Mouse (Mus musculus) heart, embryonic 15.5 days (tissue): ENCODE data around the gene Olfr1380. TPM values are rescaled to one million over a fixed set of nuclear protein-coding genes. Genes with fewer than 3 reads are reported as not detected.
"Not testable (repeated sequence)": the region's sequence is repeated elsewhere in the genome, so short reads cannot be mapped to it uniquely, and the experiment has no call there.

Experiments used
- ATAC-seq: fragments of 200-750 bp; cut with Nextera tagmentation; replicated peaks from 2 replicates; pipeline ENCODE4 v1.8.0; 2017; ENCODE audit warnings: low read depth, moderate TSS enrichment; ENCODE audit not compliant: insufficient number of reproducible peaks, insufficient read depth, low FRiP score
- H3K27ac ChIP-seq: fragments of 300-500 bp; sonication (generic); 2 replicates; pipeline ENCODE4 v1.5.1; 2015; ENCODE audit warnings: mild to moderate bottlenecking, inconsistent platforms
- H3K27me3 ChIP-seq: fragments of 300-500 bp; sonication (generic); 2 replicates; pipeline ENCODE4 v1.6.1; 2015; ENCODE audit warnings: inconsistent platforms
- H3K36me3 ChIP-seq: fragments of 300-500 bp; sonication (generic); 2 replicates; pipeline ENCODE4 v1.6.1; 2015; ENCODE audit warnings: mild to moderate bottlenecking, inconsistent platforms
- H3K4me1 ChIP-seq: fragments of 300-500 bp; sonication (generic); replicated peaks from 2 replicates; pipeline ENCODE4 v1.6.1; 2015; ENCODE audit warnings: inconsistent platforms
- H3K4me2 ChIP-seq: fragments of 300-500 bp; sonication (generic); 2 replicates; pipeline ENCODE4 v1.6.1; 2015; ENCODE audit warnings: inconsistent platforms, mild to moderate bottlenecking, moderate library complexity
- H3K4me3 ChIP-seq: fragments of 300-500 bp; sonication (generic); 2 replicates; pipeline ENCODE4 v1.5.1; 2015; ENCODE audit warnings: mild to moderate bottlenecking, inconsistent platforms
- H3K9ac ChIP-seq: fragments of 300-500 bp; sonication (generic); 2 replicates; pipeline ENCODE4 v1.6.1; 2015; ENCODE audit warnings: mild to moderate bottlenecking, inconsistent platforms
- H3K9me3 ChIP-seq: fragments of 300-500 bp; sonication (generic); replicated peaks from 2 replicates; pipeline ENCODE4 v1.6.1; 2016; ENCODE audit warnings: inconsistent platforms
- WGBS: fragments of 180-500 bp; shearing (Covaris S2); methylation state at CpG from one replicate; pipeline ENCODE4 v1.1.7; 2015; ENCODE audit warnings: mixed read lengths; 5-methylcytosine and 5-hydroxymethylcytosine counted together
- polyA plus RNA-seq: library from polyadenylated mRNA; unstranded; fragments of >200 nt; fragmentation: Nextera tagmentation; extraction: Ambion mirVana; gene quantifications from 2 replicates; pipeline ENCODE4 v1.2.1, GENCODE M21; 2015

Gene Olfr1380
- not detected in 2 replicates for polyA plus RNA-seq

DNA sequence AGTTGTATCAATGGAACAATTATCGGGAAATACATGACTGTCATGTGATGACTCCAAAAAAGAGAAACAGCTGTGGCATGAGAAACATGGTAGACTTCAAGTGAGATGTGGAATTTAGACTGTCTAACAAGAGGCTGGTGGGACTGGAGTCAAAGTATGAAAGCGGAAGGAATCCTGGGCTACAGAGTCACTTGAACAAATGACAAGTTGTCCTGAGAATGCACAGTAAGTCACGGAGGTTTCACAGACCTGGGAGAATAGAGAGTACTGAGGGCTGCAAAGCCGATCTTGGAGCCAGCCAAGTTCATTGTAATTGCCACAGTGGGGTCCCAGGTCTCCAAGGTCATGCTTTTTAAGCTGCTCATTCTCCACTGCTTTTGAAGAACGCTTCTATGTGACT, at the start of gene Olfr1380:
TSS of gene Olfr1380 (plus strand) at position 301 of the 400 bp plus-strand sequence.
- WGBS, result 65% methylated on average over 5 of the region's 5 CpGs
- H3K9me3 ChIP-seq, H3K4me2 ChIP-seq, H3K9ac ChIP-seq, H3K27me3 ChIP-seq, ATAC-seq, H3K4me1 ChIP-seq, H3K27ac ChIP-seq, H3K4me3 ChIP-seq, H3K36me3 ChIP-seq: not testable (repeated sequence)

DNA sequence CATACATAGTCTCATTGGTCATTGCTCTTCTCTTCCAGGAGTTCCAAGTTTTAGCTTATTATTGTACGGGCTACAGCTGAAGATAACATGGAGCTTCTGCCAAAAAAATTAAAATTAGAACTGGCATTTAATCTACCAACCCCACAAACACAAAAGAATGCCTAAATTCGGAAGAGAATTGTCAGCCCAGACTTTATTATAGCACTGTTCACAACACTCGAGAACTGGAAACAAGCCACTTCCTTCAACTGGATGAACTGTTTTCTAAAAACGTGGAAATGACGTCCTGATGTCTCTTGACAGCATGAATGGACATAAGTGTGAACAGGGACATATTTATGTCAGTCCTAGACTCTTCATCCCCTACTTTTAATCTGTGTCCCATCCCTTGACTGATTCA, 38.6 kb upstream of the Olfr1380 start:
- Histone ChIP-seq H3K36me3 (no peaks in the 10 kb centered on the region), H3K4me3 (no peak overlapping the region), H3K4me1 (no peaks in the 10 kb centered on the region), H3K9ac (no peak overlapping the region), H3K4me2 (no peak overlapping the region), H3K27me3 (no peaks in the 10 kb centered on the region), H3K27ac (no peak overlapping the region), H3K9me3 (no peaks in the 10 kb centered on the region)
- no peak for ATAC-seq
- 57% methylated on average over 5 of the region's 5 CpGs for WGBS

DNA sequence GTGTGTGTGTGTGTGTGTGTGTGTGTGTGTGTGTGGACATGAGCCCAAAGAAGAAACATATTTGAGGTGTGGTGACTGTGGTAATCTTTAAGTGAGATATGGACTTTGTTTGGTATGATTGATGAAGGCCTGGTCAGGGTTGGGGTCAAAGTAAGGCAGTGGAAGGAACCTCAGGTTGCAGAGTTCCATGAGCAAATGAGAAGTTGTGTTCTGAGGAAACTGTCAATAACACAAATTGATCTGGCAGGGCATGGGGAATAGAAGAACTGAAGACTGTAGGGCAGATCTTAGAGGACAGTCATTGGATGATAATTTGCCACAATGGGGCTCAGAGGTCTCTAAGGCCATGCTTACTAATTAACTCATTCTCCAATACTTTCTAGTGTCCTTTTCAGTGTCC, 37.3 kb upstream of the Olfr1380 start, which contains the start of gene Olfr1383:
TSS of gene Olfr1383 (plus strand) at position 301 of the 400 bp plus-strand sequence.
- no peaks in the 10 kb centered on the region for H3K9me3 ChIP-seq
- H3K4me3 ChIP-seq, result no peak within 1 kb of the TSS
- no peak within 1 kb of the TSS for H3K9ac ChIP-seq
- H3K27ac ChIP-seq, result no peak within 1 kb of the TSS
- ATAC-seq, result no peak
- H3K27me3 ChIP-seq, result no peaks in the 10 kb centered on the region
- H3K36me3 ChIP-seq, result no peaks in the 10 kb centered on the region
- no peaks in the 10 kb centered on the region for H3K4me1 ChIP-seq
- no peak within 1 kb of the TSS for H3K4me2 ChIP-seq

DNA sequence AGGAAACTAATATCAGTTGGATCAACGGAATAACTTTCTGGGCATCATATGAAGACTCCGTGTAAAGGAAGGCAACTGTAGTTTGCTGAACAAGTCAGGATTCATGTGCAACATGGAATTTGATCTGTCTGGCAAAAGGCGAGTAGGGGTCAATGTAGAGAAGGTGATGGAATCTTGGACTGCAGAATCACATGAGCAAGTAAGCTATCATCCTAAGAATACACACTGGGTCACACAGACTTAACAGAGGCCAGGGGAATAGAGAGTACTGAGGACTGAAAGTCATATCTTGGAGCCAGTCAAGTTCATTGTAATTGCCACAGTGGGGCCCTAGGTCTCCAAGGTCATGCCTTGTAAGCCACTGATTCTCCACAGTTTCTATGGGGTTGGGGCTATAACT, 28.7 kb upstream of the Olfr1380 start, which contains the start of gene Olfr1382:
TSS of gene Olfr1382 (plus strand) at position 301 of the 400 bp plus-strand sequence.
- no peak within 1 kb of the TSS for H3K9ac ChIP-seq
- no peak for ATAC-seq
- 75% methylated on average over 3 of the region's 3 CpGs for WGBS

DNA sequence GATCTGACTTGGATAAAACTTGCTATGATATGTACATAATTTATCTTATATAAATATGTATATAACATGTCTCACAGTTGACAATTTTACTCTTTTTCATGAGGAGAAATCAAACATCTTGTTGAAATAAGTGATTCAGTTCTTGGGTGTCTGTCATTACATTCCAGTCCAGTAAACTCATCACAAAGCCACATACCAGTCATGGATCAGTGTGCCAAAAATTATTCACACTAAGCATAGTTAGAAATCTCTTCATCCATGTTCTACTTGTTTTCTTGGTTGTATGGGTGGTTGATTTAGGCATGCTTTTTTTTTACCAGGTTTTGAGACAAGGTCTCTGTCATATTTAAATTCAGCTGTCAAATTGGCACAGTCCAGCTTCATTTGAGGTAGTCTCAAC, 23.9 kb upstream of the Olfr1380 start:
- H3K4me1 ChIP-seq, result no peaks in the 10 kb centered on the region

More for the DNA sequence above, 28.7 kb upstream of the Olfr1380 start, which contains the start of gene Olfr1382:
- Histone ChIP-seq H3K4me2 (no peak within 1 kb of the TSS), H3K27ac (no peak within 1 kb of the TSS), H3K4me3 (no peak within 1 kb of the TSS), H3K9me3 (no peaks in the 10 kb centered on the region), H3K4me1 (no peaks in the 10 kb centered on the region), H3K36me3 (no peaks in the 10 kb centered on the region), H3K27me3 (no peaks in the 10 kb centered on the region)

DNA sequence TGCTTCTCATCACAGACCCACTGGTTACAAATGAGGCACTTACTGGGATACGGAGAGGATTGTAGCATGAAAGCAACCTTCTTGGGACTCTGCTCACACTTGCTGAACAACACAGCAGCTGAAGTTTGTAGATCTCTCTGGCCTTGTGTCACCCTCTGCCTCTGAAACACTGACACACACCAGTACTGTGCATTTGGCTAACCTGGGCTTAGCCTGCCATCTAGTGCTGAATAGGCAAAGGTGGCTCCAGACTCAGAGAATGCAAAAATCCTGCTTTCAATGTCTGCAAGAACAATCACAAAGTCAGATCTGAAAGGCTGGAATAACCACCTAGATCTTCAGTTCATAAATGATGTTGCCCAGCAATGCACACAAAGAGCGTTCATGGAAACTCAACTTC, 20.0 kb upstream of the Olfr1380 start:
- WGBS, result 84% methylated on average over 2 of the region's 2 CpGs
- not testable (repeated sequence) for H3K9ac ChIP-seq, H3K4me3 ChIP-seq, H3K9me3 ChIP-seq, H3K27ac ChIP-seq, H3K4me2 ChIP-seq, H3K27me3 ChIP-seq, ATAC-seq, H3K36me3 ChIP-seq, H3K4me1 ChIP-seq

More for the DNA sequence above, 23.9 kb upstream of the Olfr1380 start:
- Histone ChIP-seq H3K27me3 (no peaks in the 10 kb centered on the region), H3K36me3 (no peaks in the 10 kb centered on the region), H3K27ac (no peak overlapping the region), H3K9me3 (no peaks in the 10 kb centered on the region), H3K9ac (no peak overlapping the region), H3K4me2 (no peak overlapping the region), H3K4me3 (no peak overlapping the region)
- ATAC-seq, result no peak

DNA sequence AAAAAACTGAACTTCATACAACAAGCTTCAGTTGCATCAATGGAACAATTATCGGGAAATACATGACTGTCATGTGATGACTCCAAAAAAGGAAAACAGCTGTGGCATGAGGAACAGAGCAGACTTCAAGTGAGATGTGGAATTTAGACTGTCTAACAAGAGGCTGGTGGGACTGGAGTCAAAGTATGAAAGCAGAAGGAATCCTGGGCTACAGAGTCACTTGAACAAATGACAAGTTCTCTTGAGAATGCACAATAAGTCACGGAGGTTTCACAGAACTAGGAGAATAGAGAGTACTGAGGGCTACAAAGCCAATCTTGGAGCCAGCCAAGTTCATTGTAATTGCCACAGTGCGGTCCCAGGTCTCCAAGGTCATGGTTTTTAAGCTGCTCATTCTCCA, 13.5 kb upstream of the Olfr1380 start, which contains the start of gene Olfr1381:
TSS of gene Olfr1381 (plus strand) at position 301 of the 400 bp plus-strand sequence.
- H3K4me1 ChIP-seq, ATAC-seq, H3K4me3 ChIP-seq, H3K27ac ChIP-seq, H3K9ac ChIP-seq, H3K4me2 ChIP-seq, H3K9me3 ChIP-seq, H3K27me3 ChIP-seq, H3K36me3 ChIP-seq: not testable (repeated sequence)
- WGBS, result 71% methylated on average over 3 of the region's 3 CpGs

DNA sequence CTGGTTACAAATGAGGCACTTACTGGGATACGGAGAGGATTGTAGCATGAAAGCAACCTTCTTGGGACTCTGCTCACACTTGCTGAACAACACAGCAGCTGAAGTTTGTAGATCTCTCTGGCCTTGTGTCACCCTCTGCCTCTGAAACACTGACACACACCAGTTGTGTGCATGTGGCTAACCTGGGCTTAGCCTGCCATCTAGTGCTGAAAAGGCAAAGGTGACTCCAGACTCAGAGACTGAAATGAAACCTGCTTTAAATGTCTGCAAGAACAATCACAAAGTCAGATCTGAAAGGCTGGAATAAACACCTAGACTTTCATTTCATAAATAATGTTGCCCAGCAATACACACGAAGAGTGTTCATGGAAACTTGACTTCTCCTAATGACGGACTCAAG, 2.6 kb upstream of the Olfr1380 start:
- H3K4me2 ChIP-seq, H3K9me3 ChIP-seq, H3K9ac ChIP-seq, H3K27ac ChIP-seq, H3K27me3 ChIP-seq, ATAC-seq, H3K36me3 ChIP-seq, H3K4me1 ChIP-seq, H3K4me3 ChIP-seq: not testable (repeated sequence)
- WGBS, result 69% methylated on average over 3 of the region's 3 CpGs

DNA sequence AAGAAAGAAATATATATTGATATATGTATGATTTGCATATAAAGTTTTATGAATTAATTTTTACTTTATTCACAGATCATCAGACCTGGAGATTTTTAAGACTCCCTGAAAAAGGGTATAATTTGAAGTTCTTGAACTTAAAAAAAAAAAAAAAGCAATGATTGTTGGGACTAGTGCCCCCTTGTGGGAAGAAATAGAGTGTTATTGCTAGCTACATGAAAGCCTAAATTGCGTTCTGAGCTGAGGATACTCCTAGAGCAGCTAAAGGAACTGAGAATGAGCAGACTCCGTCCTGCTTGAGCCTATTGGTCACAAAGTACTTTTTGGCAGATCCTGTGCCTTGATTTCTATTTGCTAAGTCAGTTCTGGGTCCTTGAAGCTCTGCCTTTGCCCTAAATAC, 18.4 kb downstream of the Olfr1380 start:
- H3K9me3 ChIP-seq, H3K4me3 ChIP-seq, H3K36me3 ChIP-seq, H3K4me1 ChIP-seq, ATAC-seq, H3K27me3 ChIP-seq, H3K4me2 ChIP-seq, H3K27ac ChIP-seq, H3K9ac ChIP-seq: not testable (repeated sequence)
- WGBS, result 35% methylated on average over 2 of the region's 2 CpGs

DNA sequence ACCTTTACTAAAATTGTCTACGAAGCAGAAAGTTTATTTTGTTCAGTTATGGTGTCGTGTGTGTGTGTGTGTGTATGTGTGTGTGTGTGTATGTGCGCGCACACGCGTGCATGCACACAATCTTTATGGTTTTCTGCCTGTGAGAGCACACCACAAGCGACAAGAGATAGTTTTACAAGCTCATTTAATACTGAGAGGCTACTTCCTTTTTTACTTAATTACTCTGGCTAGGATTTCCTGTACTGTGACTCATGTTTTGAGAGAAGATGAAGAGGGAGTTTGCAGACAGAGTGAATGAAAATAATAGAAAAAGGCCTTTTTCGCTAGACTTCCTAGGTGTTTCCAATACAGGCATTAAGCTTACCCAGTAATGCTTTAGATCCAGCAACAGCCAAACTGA, 23.8 kb downstream of the Olfr1380 start:
- not testable (repeated sequence) for H3K4me1 ChIP-seq, H3K4me3 ChIP-seq, H3K27me3 ChIP-seq, H3K9ac ChIP-seq, ATAC-seq, H3K9me3 ChIP-seq, H3K36me3 ChIP-seq, H3K27ac ChIP-seq, H3K4me2 ChIP-seq
- 76% methylated on average over 8 of the region's 8 CpGs for WGBS

DNA sequence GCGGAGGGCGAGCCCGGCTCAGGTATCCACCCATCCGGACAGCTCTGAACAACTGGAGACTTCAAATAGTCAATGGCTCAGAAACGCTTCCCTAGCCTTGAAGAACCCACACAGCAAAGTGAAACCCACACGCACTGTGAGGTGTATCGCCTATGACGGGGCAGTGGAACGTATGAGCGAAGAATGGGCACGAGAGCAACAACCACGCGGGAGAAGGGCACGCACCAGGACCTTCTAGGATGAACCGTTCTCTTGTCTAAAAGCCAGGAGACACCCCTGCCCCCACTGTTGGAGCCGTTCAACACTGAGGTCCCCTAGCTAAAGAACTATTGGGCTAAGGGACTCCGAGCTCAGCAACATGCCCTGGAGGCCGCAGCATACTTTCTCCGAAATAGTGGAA, 33.5 kb downstream of the Olfr1380 start:
- Histone ChIP-seq H3K9ac (no peak overlapping the region), H3K36me3 (no peaks in the 10 kb centered on the region), H3K9me3 (no peaks in the 10 kb centered on the region), H3K4me2 (no peak overlapping the region), H3K4me1 (no peaks in the 10 kb centered on the region), H3K4me3 (no peak overlapping the region), H3K27me3 (no peaks in the 10 kb centered on the region), H3K27ac (no peak overlapping the region)
- 85% methylated on average over 19 of the region's 19 CpGs for WGBS
- no peak for ATAC-seq

DNA sequence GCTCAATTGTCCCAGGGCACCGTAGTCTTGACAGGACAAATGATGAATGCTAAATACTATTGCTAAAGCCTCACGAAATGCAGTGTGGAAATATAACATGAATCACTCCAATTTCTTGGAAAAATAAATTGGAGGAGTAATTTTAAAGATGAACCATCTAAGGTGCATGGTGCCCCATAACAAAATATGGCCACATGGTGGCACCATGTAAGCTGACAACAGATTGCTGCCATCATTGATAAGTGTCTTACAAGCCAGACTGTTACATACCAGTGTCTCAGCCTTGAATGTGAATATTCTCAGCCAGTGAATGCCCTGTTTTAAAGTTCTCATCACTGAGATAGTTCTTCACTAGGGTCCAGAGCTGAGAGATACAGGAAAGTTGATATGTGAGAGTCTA, 40.5 kb downstream of the Olfr1380 start:
- not testable (repeated sequence) for H3K9me3 ChIP-seq, H3K27ac ChIP-seq, H3K4me3 ChIP-seq, H3K27me3 ChIP-seq, H3K4me2 ChIP-seq, H3K4me1 ChIP-seq, ATAC-seq, H3K36me3 ChIP-seq, H3K9ac ChIP-seq
- WGBS, result 63% methylated on average over 2 of the region's 2 CpGs
